Mouse (Mus musculus) liver, embryonic 14.5 days (tissue): ENCODE data around the gene Dclre1a.

ENCODE experiments used
- CTCF ChIP-seq: IDR thresholded peaks from 2 replicates; pipeline ENCODE4 v1.5.1; 2016; ENCODE audit warnings: antibody characterized with exemption, low read depth, control low read depth
- EP300 ChIP-seq: IDR thresholded peaks from 2 replicates; pipeline ENCODE4 v1.6.1; 2016; ENCODE audit warnings: antibody characterized with exemption, low read depth

GRCm38 (mm10) chr19:56486926-56487325 is 61.1 kb downstream of the Dclre1a start:
- TF ChIP-seq CTCF = no peak
- TF ChIP-seq EP300 = no peak
